Mouse (Mus musculus): ENCODE data around the gene Nipa2. TPM values are rescaled to one million over a fixed set of nuclear protein-coding genes. Genes with fewer than 3 reads are reported as not detected.

Gene Nipa2
- polyA plus RNA-seq (2017; shearing (Covaris generic)): 23.6 TPM

GRCm38 (mm10) chr7:55962004-55962908 is at the start of gene Nipa2:
TSS of gene Nipa2 (minus strand) at chr7:55962476.

Other genes with a start within 250 kb of the Nipa2 start
- gene Siglech, start 194.3 kb downstream of the Nipa2 start, polyA plus RNA-seq (2017; shearing (Covaris generic)): 0.38 TPM
- gene Tubgcp5, start 168.3 kb downstream of the Nipa2 start, polyA plus RNA-seq (2017; shearing (Covaris generic)): 58.9 TPM
- gene Cyfip1, start 120.7 kb downstream of the Nipa2 start, polyA plus RNA-seq (2017; shearing (Covaris generic)): 91.1 TPM
- 0.10 TPM for gene Nipa1, start 57.5 kb upstream of the Nipa2 start, polyA plus RNA-seq (2017; shearing (Covaris generic))
- 24.1 TPM for gene Herc2, start 87.7 kb upstream of the Nipa2 start, polyA plus RNA-seq (2017; shearing (Covaris generic))